In genomic region chr11:107130879-107131748, GRCm38 (mm10) we compare ENCODE assay signal across 8 mouse cellular contexts. TPM values are rescaled to one million over a fixed set of nuclear protein-coding genes. Genes with fewer than 3 reads are reported as not detected.
DNase-seq lines count a peak whose midpoint lies in the region; ATAC-seq and TF ChIP-seq lines count a peak whose summit lies in the region.

No protein-coding gene starts in this region.

- peak; percentile 17; the same call in 1 of the 2 replicates for TF ChIP-seq EP300 in heart, adult 2 months (IDR thresholded peaks at IDR 0.05; ENCODE audit: insufficient read depth, low read depth, low read length)

- 2% methylated on average over 52 of the region's 65 CpGs for WGBS in embryonic facial prominence, embryonic 12.5 days
- WGBS in heart, adult 2 months: under 1% methylated on average over 50 of the region's 65 CpGs
- under 1% methylated on average over 57 of the region's 65 CpGs for WGBS in liver, embryonic 11.5 days

- peak; percentile 63 for TF ChIP-seq POLR2A in heart, adult 2 months (IDR thresholded peaks at IDR 0.05; ENCODE audit: insufficient read depth, low read depth, low read length)
- peak; percentile 44 for TF ChIP-seq POLR2A in myocyte (IDR thresholded peaks at IDR 0.05; ENCODE audit: insufficient read length, low read depth)

- H3K9ac ChIP-seq in embryonic facial prominence, embryonic 12.5 days: peak overlapping the region; percentile 96
- peak overlapping the region; percentile 91 for H3K9ac ChIP-seq in heart, adult 2 months (ENCODE audit: low read depth, low read length)
- H3K9ac ChIP-seq in liver, embryonic 11.5 days (ENCODE audit: low read depth, low read length): peak overlapping the region; percentile 98

- H3K9me3 ChIP-seq in embryonic facial prominence, embryonic 12.5 days: no peaks in the 10 kb centered on the region
- no peaks in the 10 kb centered on the region for H3K9me3 ChIP-seq in liver, embryonic 11.5 days (ENCODE audit: control insufficient read depth, low read length)

- H3K27me3 ChIP-seq in embryonic facial prominence, embryonic 12.5 days: no peaks in the 10 kb centered on the region
- H3K27me3 ChIP-seq in heart, adult 2 months (ENCODE audit: control insufficient read depth, insufficient read depth, low read length): no peaks in the 10 kb centered on the region
- no peaks in the 10 kb centered on the region for H3K27me3 ChIP-seq in liver, embryonic 11.5 days (replicated peaks; ENCODE audit: control insufficient read depth, insufficient read depth, low read length)
- H3K27me3 ChIP-seq in myocyte (ENCODE audit: control insufficient read depth, insufficient read depth, insufficient read length): no peaks in the 10 kb centered on the region
- H3K27me3 ChIP-seq in splenic B cell, adult 2 months (ENCODE audit: control insufficient read depth, insufficient read depth, low read length, poor library complexity, severe bottlenecking): no peaks in the 10 kb centered on the region

- intact Hi-C loops in heart, adult 2 months (cut with DNase I): no loop called here

- H3K4me3 ChIP-seq in embryonic facial prominence, embryonic 12.5 days: peak overlapping the region; percentile 94
- peak overlapping the region; percentile 73 for H3K4me3 ChIP-seq in heart, adult 2 months
- peak overlapping the region; percentile 95 for H3K4me3 ChIP-seq in liver, embryonic 11.5 days (ENCODE audit: low read depth, low read length)
- H3K4me3 ChIP-seq in myocyte: peak overlapping the region; percentile 54

- peak overlapping the region; percentile 97 for H3K27ac ChIP-seq in embryonic facial prominence, embryonic 12.5 days
- peak overlapping the region; percentile 95 for H3K27ac ChIP-seq in heart, adult 2 months
- H3K27ac ChIP-seq in liver, embryonic 11.5 days (ENCODE audit: low read depth, low read length): peak overlapping the region; percentile 98

- peak; percentile 67 for ATAC-seq in embryonic facial prominence, embryonic 12.5 days (ENCODE audit: insufficient number of reproducible peaks, insufficient read depth, low FRiP score, low TSS enrichment)
- peak; percentile 48 for ATAC-seq in liver, embryonic 11.5 days (replicated peaks; ENCODE audit: low FRiP score)

- H3K4me2 ChIP-seq in embryonic facial prominence, embryonic 12.5 days (replicated peaks): peak overlapping the region; percentile 73
- peak overlapping the region; percentile 86 for H3K4me2 ChIP-seq in liver, embryonic 11.5 days
- H3K4me2 ChIP-seq in myocyte (ENCODE audit: low read depth): peak overlapping the region; percentile 85

- peaks cover 1% of the 10 kb centered on the region for H3K79me2 ChIP-seq in heart, adult 2 months (replicated peaks; ENCODE audit: control insufficient read depth, insufficient read depth, low read length)
- peaks cover 53% of the 10 kb centered on the region for H3K79me2 ChIP-seq in myocyte (ENCODE audit: control insufficient read depth, insufficient read depth)

- H3K36me3 ChIP-seq in embryonic facial prominence, embryonic 12.5 days: no peaks in the 10 kb centered on the region
- peaks cover 8% of the 10 kb centered on the region for H3K36me3 ChIP-seq in heart, adult 2 months (ENCODE audit: control insufficient read depth, insufficient read depth, low read length)
- H3K36me3 ChIP-seq in liver, embryonic 11.5 days (ENCODE audit: control insufficient read depth, insufficient read depth, low read length): no peaks in the 10 kb centered on the region
- H3K36me3 ChIP-seq in myocyte (ENCODE audit: control insufficient read depth, insufficient read depth): no peaks in the 10 kb centered on the region
- no peaks in the 10 kb centered on the region for H3K36me3 ChIP-seq in splenic B cell, adult 2 months (ENCODE audit: control insufficient read depth, insufficient read depth, low read length, poor library complexity, severe bottlenecking)

- peak; percentile 68 for DNase-seq in 3T3-L1 (ENCODE audit: low read depth, low spot score)
- peak; percentile 83 for DNase-seq in adrenal gland, postnatal 14 days
- peak; percentile 78 to 81 for DNase-seq in heart, adult 2 months
- peak; percentile 65 to 69 for DNase-seq in kidney, adult 8-10 months
- DNase-seq in liver, embryonic 11.5 days (ENCODE audit: low spot score): peak; percentile 79
- DNase-seq in splenic B cell, adult 2 months (ENCODE audit: low read depth, low spot score): peak; percentile 58

- H3K4me1 ChIP-seq in embryonic facial prominence, embryonic 12.5 days: peaks cover 4% of the 10 kb centered on the region
- H3K4me1 ChIP-seq in heart, adult 2 months (ENCODE audit: control insufficient read depth, insufficient read depth, low read length): peaks cover 5% of the 10 kb centered on the region
- H3K4me1 ChIP-seq in liver, embryonic 11.5 days (replicated peaks; ENCODE audit: control insufficient read depth, insufficient read depth, low read length): peaks cover 17% of the 10 kb centered on the region

- 0 out of 2 replicates have a peak, but pooled peaks have one; percentile 5 for TF ChIP-seq CTCF in heart, adult 2 months (IDR thresholded peaks at IDR 0.05)

- H3ac ChIP-seq in myocyte (ENCODE audit: control insufficient read depth, insufficient read length): peak overlapping the region; percentile 65

TF ChIP-seq in myocyte, 11 proteins besides CTCF, POLR2A, EP300 and RAD21:
- no peak for TF ChIP-seq TCF12 (IDR thresholded peaks at IDR 0.05; ENCODE audit: insufficient read depth, poor library complexity, severe bottlenecking)
- peak; percentile 62 for TF ChIP-seq POLR2AphosphoS2 (IDR thresholded peaks at IDR 0.05; ENCODE audit: insufficient read length, low read depth)
- no peak for TF ChIP-seq USF1 (IDR thresholded peaks at IDR 0.05; ENCODE audit: low read depth)
- TF ChIP-seq MYOG (IDR thresholded peaks at IDR 0.05; ENCODE audit: control insufficient read depth in 1 of 3, insufficient read depth in 1 of 3, insufficient read length in 2 of 3, low read depth in 2 of 3): peak in 2 of 3 experiments; percentile 5 to 21
- TF ChIP-seq MYOD1 (IDR thresholded peaks at IDR 0.05; ENCODE audit: control insufficient read depth in 1 of 3, insufficient read length in 2 of 3, low read depth in 2 of 3): peak in 1 of 3 experiments; percentile 2

RNA-seq across cellular contexts. Expression of gene Bptf, which starts 0.8 kb away (rescaled TPM):
- total RNA-seq in adrenal gland, postnatal 14 days (2021): 42.6 and 47.5 TPM in 2 replicates
- 39.4 and 41.4 TPM in 2 replicates for polyA plus RNA-seq in embryonic facial prominence, embryonic 12.5 days (2016; fragmentation: Nextera tagmentation; extraction: Ambion mirVana)
- 10 to 100 TPM; 25.6 to 27.5 TPM for total RNA-seq in heart, adult 2 months (2021)
- 11.7 and 13.1 TPM in 2 replicates for polyA plus RNA-seq in heart, adult 2 months (2012; rRNA removed)
- polyA plus RNA-seq in liver, embryonic 11.5 days (2014; fragmentation: Nextera tagmentation; extraction: Ambion mirVana): 22.6 and 27.9 TPM in 2 replicates
- 11.8 TPM for polyA plus RNA-seq in myocyte (2012; fragmentation: generic; extraction: Trizol)

RNA-seq across cellular contexts. Expression of gene Nol11, which starts 58.1 kb away (rescaled TPM):
- 23.7 and 26.4 TPM in 2 replicates for total RNA-seq in adrenal gland, postnatal 14 days (2021)
- polyA plus RNA-seq in embryonic facial prominence, embryonic 12.5 days (2016; fragmentation: Nextera tagmentation; extraction: Ambion mirVana): 65.2 and 69.5 TPM in 2 replicates
- 10 to 100 TPM; 18.3 to 18.6 TPM for total RNA-seq in heart, adult 2 months (2021)
- 8.2 and 13.9 TPM in 2 replicates for polyA plus RNA-seq in heart, adult 2 months (2012; rRNA removed)
- polyA plus RNA-seq in liver, embryonic 11.5 days (2014; fragmentation: Nextera tagmentation; extraction: Ambion mirVana): 62.8 and 70.7 TPM in 2 replicates
- 20.0 TPM for polyA plus RNA-seq in myocyte (2012; fragmentation: generic; extraction: Trizol)

Comparison
In these comparisons a context has a peak if more than half of its experiments do, and no peak if none do; other contexts are left out.
1. Peak in every context shown above with its lines: DNase-seq, ATAC-seq, H3K4me3 ChIP-seq and H3K27ac ChIP-seq.